Comparison of ENCODE assay signal across 41 mouse cellular contexts in genomic region chr4:135177568-135177967, GRCm38 (mm10). TPM values are rescaled to one million over a fixed set of nuclear protein-coding genes. Genes with fewer than 3 reads are reported as not detected.
"Had no signal": no experiment of that assay in that cellular context is flagged by ENCODE, and none has a peak within 500 bp of the region (broad histone marks: within the 10 kb centered on the region; RNA-seq: fewer than 3 reads in every experiment).

No protein-coding gene starts in this region.

- H3K9me3 ChIP-seq: heart, embryonic 10.5 days; heart, embryonic 13.5 days; heart, embryonic 15.5 days; hindbrain, embryonic 10.5 days; hindbrain, embryonic 12.5 days; hindbrain, embryonic 13.5 days; hindbrain, embryonic 15.5 days; intestine, embryonic 15.5 days; kidney, embryonic 15.5 days had no signal

- H3K27ac ChIP-seq: heart, embryonic 10.5 days; heart, embryonic 13.5 days; heart, embryonic 15.5 days; hindbrain, embryonic 10.5 days; hindbrain, embryonic 12.5 days; hindbrain, embryonic 13.5 days; hindbrain, embryonic 14.5 days; hindbrain, embryonic 15.5 days; hindbrain, postnatal 0 days; intestine, embryonic 15.5 days; kidney, embryonic 15.5 days; kidney, postnatal 0 days; layer of hippocampus, adult 2 months; left cerebral cortex, adult 2 months had no signal

- H3K4me3 ChIP-seq: heart, embryonic 10.5 days; heart, embryonic 13.5 days; heart, embryonic 15.5 days; hindbrain, embryonic 10.5 days; hindbrain, embryonic 12.5 days; hindbrain, embryonic 13.5 days; hindbrain, embryonic 15.5 days; intestine, embryonic 15.5 days; kidney, embryonic 15.5 days; layer of hippocampus, adult 2 months; left cerebral cortex, adult 2 months had no signal

- H3K9ac ChIP-seq: heart, embryonic 13.5 days; heart, embryonic 15.5 days; hindbrain, embryonic 12.5 days; hindbrain, embryonic 13.5 days; hindbrain, embryonic 14.5 days; hindbrain, embryonic 15.5 days; intestine, embryonic 15.5 days; kidney, embryonic 15.5 days had no signal

- H3K4me2 ChIP-seq: heart, embryonic 11.5 days; heart, embryonic 13.5 days; heart, embryonic 15.5 days; hindbrain, embryonic 12.5 days; hindbrain, embryonic 13.5 days; hindbrain, embryonic 14.5 days; hindbrain, embryonic 15.5 days; intestine, embryonic 15.5 days; kidney, embryonic 15.5 days had no signal

- DNase-seq: heart, postnatal 10 days; heart, postnatal 14 days; heart, postnatal 36 days; heart, postnatal 4 days; kidney, adult 11 months; kidney, adult 18-20 months; kidney, adult 2 months; kidney, adult 8-10 months; kidney, adult 9 months; kidney, postnatal 10 days; kidney, postnatal 14 days; kidney, postnatal 25 days; kidney, postnatal 36 days; kidney, postnatal 4 days; layer of hippocampus, adult 9-11 months; layer of hippocampus, postnatal 36 days had no signal

- ATAC-seq: hindbrain, embryonic 16.5 days; hindbrain, postnatal 0 days; inflammation-experienced regulatory T-cells, adult 6 months; intestine, embryonic 15.5 days; intestine, embryonic 16.5 days; intestine, postnatal 0 days had no signal

- H3K36me3 ChIP-seq: heart, embryonic 10.5 days; heart, embryonic 13.5 days; heart, embryonic 15.5 days; hindbrain, embryonic 10.5 days; hindbrain, embryonic 12.5 days; hindbrain, embryonic 13.5 days; hindbrain, embryonic 15.5 days; intestine, embryonic 15.5 days; kidney, embryonic 15.5 days had no signal

RNA-seq across cellular contexts. Expression of gene Runx3, which starts 57.1 kb away (rescaled TPM):
- total RNA-seq: hindbrain, postnatal 0 days; layer of hippocampus, adult 18-20 months; layer of hippocampus, adult 2 months; layer of hippocampus, postnatal 10 days; layer of hippocampus, postnatal 14 days; layer of hippocampus, postnatal 25 days; layer of hippocampus, postnatal 36 days had no signal
- polyA plus RNA-seq: heart, embryonic 11.5 days; hindbrain, embryonic 14.5 days; hindbrain, embryonic 16.5 days; hindbrain, postnatal 0 days; kidney, embryonic 14.5 days; kidney, embryonic 16.5 days had no signal
